Mouse (Mus musculus) limb, embryonic 11.5 days (tissue): ENCODE results near the gene Ttll5. TPM values are rescaled to one million over a fixed set of nuclear protein-coding genes. Genes with fewer than 3 reads are reported as not detected.

Experiments used
- ATAC-seq: fragments of 200-750 bp; cut with Nextera tagmentation; 2 replicates; pipeline ENCODE4 v1.8.0; 2017; ENCODE audit warnings: low read depth; ENCODE audit not compliant: insufficient number of reproducible peaks, low FRiP score, low TSS enrichment
- DNase-seq: peaks from one replicate; pipeline ENCODE4 v3.0.0-alpha.2; 2015; ENCODE audit warnings: low spot score
- H3K27ac ChIP-seq: fragments of 300-500 bp; sonication (generic); replicated peaks from 2 replicates; pipeline ENCODE4 v1.5.1; 2014; ENCODE audit warnings: low read depth, mild to moderate bottlenecking, low read length
- H3K27me3 ChIP-seq: fragments of 300-500 bp; sonication (generic); 2 replicates; pipeline ENCODE4 v1.6.1; 2014; ENCODE audit warnings: mild to moderate bottlenecking, low read length, mixed read lengths; ENCODE audit not compliant: control insufficient read depth, insufficient read depth
- H3K36me3 ChIP-seq: fragments of 300-500 bp; sonication (generic); 2 replicates; pipeline ENCODE4 v1.6.1; 2014; ENCODE audit warnings: mild to moderate bottlenecking, low read length, moderate library complexity, mixed read lengths; ENCODE audit not compliant: control insufficient read depth, insufficient read depth
- H3K4me1 ChIP-seq: fragments of 300-500 bp; sonication (generic); 2 replicates; pipeline ENCODE4 v1.6.1; 2014; ENCODE audit warnings: low read length, mixed read lengths; ENCODE audit not compliant: control insufficient read depth, insufficient read depth
- H3K4me2 ChIP-seq: fragments of 300-500 bp; sonication (generic); 2 replicates; pipeline ENCODE4 v1.6.1; 2014; ENCODE audit warnings: low read depth, mild to moderate bottlenecking, moderate library complexity; ENCODE audit not compliant: severe bottlenecking
- H3K4me3 ChIP-seq: fragments of 300-500 bp; sonication (generic); 2 replicates; pipeline ENCODE4 v1.5.1; 2014; ENCODE audit warnings: low read depth, low read length
- H3K9ac ChIP-seq: fragments of 300-500 bp; sonication (generic); 2 replicates; pipeline ENCODE4 v1.6.1; 2014; ENCODE audit warnings: mild to moderate bottlenecking, low read length
- H3K9me3 ChIP-seq: fragments of 300-500 bp; sonication (generic); 2 replicates; pipeline ENCODE4 v1.6.1; 2016; ENCODE audit warnings: low read length; ENCODE audit not compliant: control insufficient read depth
- WGBS: fragments of 180-500 bp; shearing (Covaris S2); extraction: QIAGEN DNeasy Blood & Tissue Kit; methylation state at CpG from one replicate; pipeline ENCODE4 v1.1.7; 2014; 5-methylcytosine and 5-hydroxymethylcytosine counted together
- polyA plus RNA-seq: library from polyadenylated mRNA; unstranded; fragments of >200 nt; fragmentation: Nextera tagmentation; extraction: Ambion mirVana; gene quantifications from 2 replicates; pipeline ENCODE4 v1.2.1, GENCODE M21; 2014

The Ttll5 gene
- polyA plus RNA-seq, 1 experiment from 2014 or later, result 22.4 TPM

GRCm38 (mm10) chr12:85986024-85986423 is 161.6 kb downstream of the Ttll5 start:
- no peak overlapping the region for H3K4me3 ChIP-seq
- no peaks in the 10 kb centered on the region for H3K9me3 ChIP-seq
- no peak for ATAC-seq
- no peak overlapping the region for H3K27ac ChIP-seq
- no peaks in the 10 kb centered on the region for H3K27me3 ChIP-seq
- H3K4me2 ChIP-seq, result no peak overlapping the region
- no peaks in the 10 kb centered on the region for H3K36me3 ChIP-seq
- 56% methylated on average over 7 of the region's 7 CpGs for WGBS
- H3K9ac ChIP-seq, result no peak overlapping the region
- DNase-seq, result no peak
- H3K4me1 ChIP-seq, result peaks cover 10% of the 10 kb centered on the region; the same call in 1 of the 2 replicates

GRCm38 (mm10) chr12:85986540-85987443 is 162.3 kb downstream of the Ttll5 start:
- H3K27me3 ChIP-seq, result no peaks in the 10 kb centered on the region
- H3K4me2 ChIP-seq, result no peak overlapping the region
- ATAC-seq (no peak), DNase-seq (no peak)
- no peak overlapping the region for H3K9ac ChIP-seq
- WGBS, result 51% methylated on average over 13 of the region's 13 CpGs
- no peaks in the 10 kb centered on the region for H3K36me3 ChIP-seq
- no peak overlapping the region for H3K27ac ChIP-seq
- H3K9me3 ChIP-seq, result no peaks in the 10 kb centered on the region
- peaks cover 10% of the 10 kb centered on the region; the same call in 1 of the 2 replicates for H3K4me1 ChIP-seq
- no peak overlapping the region for H3K4me3 ChIP-seq

GRCm38 (mm10) chr12:85987444-85987889 is 163.0 kb downstream of the Ttll5 start:
- no peak overlapping the region for H3K4me2 ChIP-seq

DNA sequence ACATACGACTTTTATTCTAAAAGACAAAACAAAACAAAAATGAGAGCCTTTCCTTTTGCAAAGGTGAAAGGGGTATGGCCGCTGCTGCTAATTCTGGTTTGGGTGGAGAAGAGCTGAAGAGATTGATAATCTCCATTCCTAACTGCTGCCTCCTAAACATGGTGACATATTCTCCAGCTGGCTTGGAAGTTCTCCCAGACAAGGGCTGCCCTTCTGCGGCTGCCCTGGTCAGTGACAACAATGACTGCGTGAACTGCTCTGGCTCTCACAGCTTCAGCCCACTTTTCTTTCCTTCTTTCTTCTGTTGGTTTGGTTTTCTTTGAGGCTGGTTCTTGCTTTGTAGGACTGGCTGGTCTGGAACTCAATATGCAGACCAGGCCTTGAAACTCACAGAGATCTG is 163.7 kb downstream of the Ttll5 start:
- Histone ChIP-seq H3K36me3 (no peaks in the 10 kb centered on the region), H3K27ac (no peak overlapping the region), H3K4me1 (peaks cover 10% of the 10 kb centered on the region; the same call in 1 of the 2 replicates), H3K9me3 (no peaks in the 10 kb centered on the region), H3K9ac (no peak overlapping the region), H3K27me3 (no peaks in the 10 kb centered on the region), H3K4me3 (no peak overlapping the region), H3K4me2 (no peak overlapping the region)
- no peak for ATAC-seq
- WGBS, result 92% methylated on average over 4 of the region's 4 CpGs
- DNase-seq, result no peak

More at GRCm38 (mm10) chr12:85987444-85987889, 163.0 kb downstream of the Ttll5 start:
- no peak for DNase-seq
- Histone ChIP-seq H3K36me3 (no peaks in the 10 kb centered on the region), H3K4me1 (peaks cover 10% of the 10 kb centered on the region; the same call in 1 of the 2 replicates), H3K4me3 (no peak overlapping the region), H3K27me3 (no peaks in the 10 kb centered on the region), H3K9me3 (no peaks in the 10 kb centered on the region), H3K27ac (no peak overlapping the region), H3K9ac (no peak overlapping the region)
- ATAC-seq, result no peak
- 88% methylated on average over 5 of the region's 5 CpGs for WGBS

GRCm38 (mm10) chr12:85988818-85989377 is 164.4 kb downstream of the Ttll5 start:
- H3K27me3 ChIP-seq, result no peaks in the 10 kb centered on the region
- WGBS, result 92% methylated on average over 4 of the region's 4 CpGs
- ATAC-seq (no peak), DNase-seq (no peak)
- H3K9me3 ChIP-seq, result no peaks in the 10 kb centered on the region
- H3K4me3 ChIP-seq, result no peak overlapping the region
- H3K9ac ChIP-seq, result no peak overlapping the region
- no peaks in the 10 kb centered on the region for H3K36me3 ChIP-seq
- no peak overlapping the region for H3K27ac ChIP-seq
- no peak overlapping the region for H3K4me2 ChIP-seq
- peaks cover 10% of the 10 kb centered on the region for H3K4me1 ChIP-seq

DNA sequence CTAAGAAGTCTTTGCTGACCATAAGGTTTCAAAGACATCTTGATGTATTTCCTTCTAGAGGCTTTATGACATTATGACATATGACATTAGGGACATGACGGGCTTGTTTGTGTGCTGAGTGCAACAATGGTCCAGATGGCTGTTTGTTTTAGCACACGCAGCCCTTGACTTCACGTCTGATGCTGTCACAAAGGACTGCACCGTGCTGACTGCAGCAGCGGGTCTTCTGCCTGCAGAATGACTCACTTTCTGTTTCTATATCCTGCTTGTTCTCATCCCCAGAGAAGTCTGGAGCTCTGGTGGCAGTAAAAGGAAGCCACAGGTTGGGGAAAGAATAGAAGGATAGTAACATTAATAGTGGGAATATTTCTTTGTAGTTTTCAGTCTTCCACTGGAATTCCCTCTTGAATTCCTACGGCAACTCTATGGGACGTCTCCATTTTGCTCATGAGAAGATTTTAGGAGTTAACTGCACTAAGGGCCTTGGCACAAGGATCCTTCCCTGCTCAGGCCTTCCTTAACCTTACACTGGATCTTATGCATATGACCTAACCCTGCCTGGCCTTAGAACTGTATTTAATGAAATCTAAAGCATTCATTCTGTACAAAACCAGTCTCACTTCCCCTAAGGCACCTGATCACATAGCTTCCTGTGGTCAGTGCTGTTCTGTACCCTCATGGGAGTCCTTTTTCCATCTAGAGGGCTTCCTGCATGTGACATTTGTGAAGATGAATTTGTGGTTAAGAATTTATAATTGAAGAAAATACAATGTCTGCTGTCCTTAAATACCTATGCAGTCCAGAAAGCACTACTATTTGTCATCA is 167.8 kb downstream of the Ttll5 start:
- no peak overlapping the region for H3K4me2 ChIP-seq
- no peak for ATAC-seq
- 85% methylated on average over 7 of the region's 7 CpGs for WGBS

DNA sequence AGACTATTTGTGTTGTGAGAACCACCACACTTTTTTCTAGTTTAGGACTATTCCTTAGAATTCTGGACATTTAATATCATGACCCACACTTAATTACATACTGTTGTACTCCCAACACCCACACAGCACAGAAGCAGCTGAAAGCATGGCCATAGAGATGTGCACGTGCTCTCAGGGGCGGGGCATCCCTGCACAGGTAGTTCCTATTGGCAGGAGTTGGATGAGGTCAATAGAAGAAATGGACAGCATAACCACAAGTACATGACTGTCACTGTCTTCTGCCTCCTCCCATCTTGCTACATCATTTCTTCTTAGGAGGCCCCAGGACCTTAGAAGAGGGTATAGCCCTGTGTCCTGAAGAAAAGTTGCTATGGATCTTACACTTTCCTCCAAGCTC is 168.4 kb downstream of the Ttll5 start:
- no peaks in the 10 kb centered on the region for H3K9me3 ChIP-seq
- H3K4me1 ChIP-seq, result no peaks in the 10 kb centered on the region; the same call in 1 of the 2 replicates
- H3K4me2 ChIP-seq, result no peak overlapping the region
- ATAC-seq (no peak), DNase-seq (no peak)
- no peak overlapping the region for H3K9ac ChIP-seq
- no peak overlapping the region for H3K27ac ChIP-seq
- WGBS, result 97% methylated on average over 2 of the region's 2 CpGs
- peaks cover 3% of the 10 kb centered on the region; the same call in 1 of the 2 replicates for H3K36me3 ChIP-seq
- no peaks in the 10 kb centered on the region for H3K27me3 ChIP-seq
- H3K4me3 ChIP-seq, result no peak overlapping the region

More for the DNA sequence above, 167.8 kb downstream of the Ttll5 start:
- Histone ChIP-seq H3K27ac (no peak overlapping the region), H3K27me3 (no peaks in the 10 kb centered on the region), H3K4me3 (no peak overlapping the region), H3K4me1 (no peaks in the 10 kb centered on the region; the same call in 1 of the 2 replicates), H3K36me3 (peaks cover 3% of the 10 kb centered on the region; the same call in 1 of the 2 replicates), H3K9me3 (no peaks in the 10 kb centered on the region), H3K9ac (no peak overlapping the region)
- DNase-seq, result no peak

DNA sequence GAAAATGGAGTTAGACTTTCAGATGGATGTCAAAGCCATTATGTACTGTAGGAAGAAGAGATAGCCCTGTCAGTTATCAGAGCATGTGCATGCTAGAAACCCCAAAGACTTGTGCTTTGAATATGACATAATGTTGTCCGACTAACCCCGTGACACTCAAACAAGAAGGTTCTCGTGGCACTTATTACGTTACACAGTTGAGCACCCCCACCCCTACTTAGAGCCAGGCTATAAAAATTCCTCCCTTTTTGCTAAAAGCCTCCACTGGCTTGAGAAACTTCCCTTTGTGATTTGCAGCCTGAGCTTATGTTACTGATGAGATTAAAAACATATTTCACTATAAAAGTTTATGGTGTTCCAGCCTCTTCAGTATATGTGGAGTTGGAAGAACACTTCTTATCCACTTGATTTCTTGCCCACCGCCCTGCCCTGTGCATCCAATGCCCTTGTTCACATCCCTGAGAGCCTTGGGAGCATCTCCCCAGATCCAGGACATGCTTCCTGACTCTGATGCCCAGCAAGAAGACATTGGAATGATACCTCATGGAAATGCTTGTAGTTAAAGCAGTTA is 169.4 kb downstream of the Ttll5 start:
- no peak for ATAC-seq
- no peaks in the 10 kb centered on the region; the same call in 1 of the 2 replicates for H3K4me1 ChIP-seq
- no peak overlapping the region for H3K4me3 ChIP-seq
- no peak overlapping the region for H3K4me2 ChIP-seq
- no peaks in the 10 kb centered on the region for H3K9me3 ChIP-seq
- DNase-seq, result no peak
- H3K9ac ChIP-seq, result no peak overlapping the region
- WGBS, result 60% methylated on average over 5 of the region's 5 CpGs
- H3K27ac ChIP-seq, result no peak overlapping the region
- H3K36me3 ChIP-seq, result peaks cover 3% of the 10 kb centered on the region; the same call in 1 of the 2 replicates
- no peaks in the 10 kb centered on the region for H3K27me3 ChIP-seq
